Mouse (Mus musculus) CH12.LX (cell line): ENCODE measurements around the gene Zfp950.

Source experiments
- CHD1 ChIP-seq: IDR thresholded peaks from 2 replicates; pipeline ENCODE4 v1.6.1; 2012; ENCODE audit warnings: low read depth, low read length, improper control_type of control experiment, inconsistent platforms
- CTCF ChIP-seq, 2 experiments: IDR thresholded peaks in 1 of 2; conservative IDR thresholded peaks in 1 of 2; 2 replicates each; pipeline ENCODE4 v1.5.1; 2011 to 2012; ENCODE audit warnings: low read depth in 2 of 2, low read length in 2 of 2, improper control_type of control experiment in 1 of 2, inconsistent platforms in 1 of 2, mild to moderate bottlenecking in 1 of 2, moderate library complexity in 1 of 2
- JUND ChIP-seq: conservative IDR thresholded peaks from 2 replicates; pipeline ENCODE4 v1.6.1; 2011; ENCODE audit warnings: low read depth, low read length, improper control_type of control experiment
- MAFK ChIP-seq: IDR thresholded peaks from 2 replicates; pipeline ENCODE4 v1.6.1; 2011; ENCODE audit warnings: low read length, improper control_type of control experiment; ENCODE audit not compliant: insufficient replicate concordance
- PAX5 ChIP-seq: IDR thresholded peaks from 2 replicates; pipeline ENCODE4 v1.6.1; 2012; ENCODE audit warnings: low read length, inconsistent platforms, mixed read lengths
- RCOR1 ChIP-seq: conservative IDR thresholded peaks from 2 replicates; pipeline ENCODE4 v1.6.1; 2012; ENCODE audit warnings: low read depth, mild to moderate bottlenecking, inconsistent platforms, low read length, improper control_type of control experiment
- TBP ChIP-seq: conservative IDR thresholded peaks from 2 replicates; pipeline ENCODE4 v1.6.1; 2011; ENCODE audit warnings: low read depth, low read length, improper control_type of control experiment
- TCF12 ChIP-seq: IDR thresholded peaks from 2 replicates; pipeline ENCODE4 v1.6.1; 2014; ENCODE audit warnings: low read depth, mild to moderate bottlenecking, inconsistent platforms, low read length, improper control_type of control experiment
- ZKSCAN1 ChIP-seq: IDR thresholded peaks from 2 replicates; pipeline ENCODE4 v1.6.1; 2012; ENCODE audit warnings: low read depth, inconsistent platforms, low read length, improper control_type of control experiment, borderline replicate concordance

GRCm38 (mm10) chr19:61087781-61088180 lies 52.9 kb downstream of the Zfp950 start:
- TF ChIP-seq MAFK (no peak), PAX5 (no peak), JUND (no peak), TBP (no peak), ZKSCAN1 (no peak), CTCF (conservative IDR thresholded peaks at IDR 0.05 in 1 of 2, IDR thresholded peaks at IDR 0.05 in 1 of 2; ENCODE audit: low read depth in 2 of 2, low read length in 2 of 2) (no peak), RCOR1 (no peak), TCF12 (no peak), CHD1 (no peak)
